Mouse (Mus musculus) MEL (cell line): ENCODE measurements at regions not wholly inside any gene's neighbourhood (a gene's known extent, or its start where the extent isn't known, plus 50 kb on each side); places are given as distances from the start of the nearest gene placed in this dataset.

Experiments used
- DNase-seq: peaks from one replicate; pipeline ENCODE4 v3.0.0; 2011; ENCODE audit warnings: low read depth, low spot score
- H3K27ac ChIP-seq: 2 replicates; pipeline ENCODE4 v1.5.1; 2012; ENCODE audit warnings: low read depth, mild to moderate bottlenecking, control low read depth, low read length, moderate library complexity; ENCODE audit not compliant: control insufficient read depth
- H3K27me3 ChIP-seq, 2 experiments: fragments of 150-350 bp in 1 of 2; sonication (generic) in 1 of 2; 2 replicates each; pipeline ENCODE4 v1.6.1; 2012; ENCODE audit warnings: low read length in 2 of 2, mild to moderate bottlenecking in 2 of 2, improper control_type of control experiment in 1 of 2, moderate library complexity in 1 of 2; ENCODE audit not compliant: insufficient read depth in 2 of 2, control insufficient read depth in 1 of 2
- H3K36me3 ChIP-seq, 2 experiments: 2 replicates each; pipeline ENCODE4 v1.6.1; 2012 to 2014; ENCODE audit warnings: low read length in 2 of 2, improper control_type of control experiment in 1 of 2, inconsistent platforms in 1 of 2, mild to moderate bottlenecking in 1 of 2; ENCODE audit not compliant: insufficient read depth in 2 of 2, control insufficient read depth in 1 of 2
- H3K4me1 ChIP-seq, 2 experiments: fragments of 150-350 bp in 1 of 2; sonication (generic) in 1 of 2; 2 replicates each; pipeline ENCODE4 v1.6.1; 2012; ENCODE audit warnings: low read length in 2 of 2, improper control_type of control experiment in 1 of 2, mild to moderate bottlenecking in 1 of 2; ENCODE audit not compliant: insufficient read depth in 2 of 2, control insufficient read depth in 1 of 2
- H3K4me3 ChIP-seq, 2 experiments: fragments of 150-350 bp in 1 of 2; sonication (generic) in 1 of 2; 2 replicates each; pipeline ENCODE4 v1.5.1; 2012; ENCODE audit warnings: low read depth in 2 of 2, low read length in 2 of 2, mild to moderate bottlenecking in 2 of 2, moderate library complexity in 2 of 2, control low read depth in 1 of 2, improper control_type of control experiment in 1 of 2; ENCODE audit not compliant: control insufficient read depth in 1 of 2, insufficient read depth in 1 of 2
- H3K79me2 ChIP-seq: 2 replicates; pipeline ENCODE4 v1.6.1; 2012; ENCODE audit warnings: mild to moderate bottlenecking, low read length, moderate library complexity; ENCODE audit not compliant: control insufficient read depth, poor library complexity, insufficient read depth
- H3K9ac ChIP-seq: 2 replicates; pipeline ENCODE4 v1.6.1; 2012; ENCODE audit warnings: low read depth, mild to moderate bottlenecking, control low read depth, low read length, moderate library complexity; ENCODE audit not compliant: control insufficient read depth, poor library complexity, severe bottlenecking
- H3K9me3 ChIP-seq: fragments of 150-350 bp; sonication (generic); replicated peaks from 2 replicates; pipeline ENCODE4 v1.6.1; 2012; ENCODE audit warnings: mild to moderate bottlenecking, low read length, improper control_type of control experiment, moderate library complexity; ENCODE audit not compliant: insufficient read depth
- BHLHE40 ChIP-seq: IDR thresholded peaks from 2 replicates; pipeline ENCODE4 v1.6.1; 2012; ENCODE audit warnings: low read depth, mild to moderate bottlenecking, inconsistent platforms, low read length, improper control_type of control experiment, borderline replicate concordance
- CTCF ChIP-seq, 3 experiments: IDR thresholded peaks in 2 of 3; conservative IDR thresholded peaks in 1 of 3; 2 replicates each; pipeline ENCODE4 v1.5.1; 2011 to 2012; ENCODE audit warnings: low read length in 3 of 3, low read depth in 2 of 3, mild to moderate bottlenecking in 2 of 3, improper control_type of control experiment in 1 of 3, inconsistent platforms in 1 of 3, mixed read lengths in 1 of 3, moderate library complexity in 1 of 3; ENCODE audit not compliant: control insufficient read depth in 1 of 3, insufficient read depth in 1 of 3, poor library complexity in 1 of 3, severe bottlenecking in 1 of 3
- E2F4 ChIP-seq: IDR thresholded peaks from 2 replicates; pipeline ENCODE4 v1.6.1; 2011; ENCODE audit warnings: low read depth, low read length, improper control_type of control experiment, borderline replicate concordance
- ELF1 ChIP-seq: IDR thresholded peaks from 2 replicates; pipeline ENCODE4 v1.6.1; 2014; ENCODE audit warnings: low read depth, mild to moderate bottlenecking, inconsistent platforms, low read length, improper control_type of control experiment, moderate library complexity
- EP300 ChIP-seq, 2 experiments: IDR thresholded peaks; 2 replicates each; pipeline ENCODE4 v1.6.1; 2011; ENCODE audit warnings: improper control_type of control experiment in 2 of 2, low read length in 2 of 2, low read depth in 1 of 2, mild to moderate bottlenecking in 1 of 2
- ETS1 ChIP-seq: IDR thresholded peaks from 2 replicates; pipeline ENCODE4 v1.6.1; 2012; ENCODE audit warnings: low read depth, mild to moderate bottlenecking, inconsistent platforms, low read length, improper control_type of control experiment, moderate library complexity
- GATA1 ChIP-seq: IDR thresholded peaks from 2 replicates; pipeline ENCODE4 v1.6.1; 2011; ENCODE audit warnings: low read depth, low read length, improper control_type of control experiment
- HCFC1 ChIP-seq: IDR thresholded peaks from 2 replicates; pipeline ENCODE4 v1.6.1; 2012; ENCODE audit warnings: low read depth, mild to moderate bottlenecking, inconsistent platforms, low read length, improper control_type of control experiment, moderate library complexity
- KAT2A ChIP-seq: conservative IDR thresholded peaks from 2 replicates; pipeline ENCODE4 v1.6.1; 2012; ENCODE audit warnings: low read depth, low read length, improper control_type of control experiment, inconsistent platforms
- MEF2A ChIP-seq: IDR thresholded peaks from 2 replicates; pipeline ENCODE4 v1.6.1; 2014; ENCODE audit warnings: low read depth, mild to moderate bottlenecking, inconsistent platforms, low read length, improper control_type of control experiment; ENCODE audit not compliant: poor library complexity, insufficient replicate concordance, severe bottlenecking; ENCODE audit errors: extremely low read depth
- MXI1 ChIP-seq: IDR thresholded peaks from 2 replicates; pipeline ENCODE4 v1.6.1; 2011; ENCODE audit warnings: mild to moderate bottlenecking, low read depth, low read length, improper control_type of control experiment
- MYB ChIP-seq: IDR thresholded peaks from 2 replicates; pipeline ENCODE4 v1.6.1; 2011; ENCODE audit warnings: mild to moderate bottlenecking, low read depth, low read length, improper control_type of control experiment
- NRF1 ChIP-seq: IDR thresholded peaks from 2 replicates; pipeline ENCODE4 v1.6.1; 2014; ENCODE audit warnings: low read depth, mild to moderate bottlenecking, inconsistent platforms, low read length, improper control_type of control experiment, moderate library complexity; ENCODE audit not compliant: poor library complexity, insufficient read depth, severe bottlenecking
- POLR2A ChIP-seq, 2 experiments: IDR thresholded peaks; 2 replicates each; pipeline ENCODE4 v1.6.1; 2011 to 2012; ENCODE audit warnings: low read length in 2 of 2, mild to moderate bottlenecking in 2 of 2, control low read depth in 1 of 2, improper control_type of control experiment in 1 of 2, low read depth in 1 of 2, moderate library complexity in 1 of 2; ENCODE audit not compliant: control insufficient read depth in 1 of 2, insufficient read depth in 1 of 2, poor library complexity in 1 of 2
- POLR2AphosphoS5 ChIP-seq: IDR thresholded peaks from 2 replicates; pipeline ENCODE4 v1.6.1; 2012; ENCODE audit warnings: low read depth, borderline replicate concordance, mild to moderate bottlenecking, inconsistent platforms, low read length, moderate library complexity, mixed read lengths
- RAD21 ChIP-seq: IDR thresholded peaks from 2 replicates; pipeline ENCODE4 v1.6.1; 2011; ENCODE audit warnings: mild to moderate bottlenecking, low read depth, low read length, improper control_type of control experiment
- RCOR1 ChIP-seq: IDR thresholded peaks from 2 replicates; pipeline ENCODE4 v1.6.1; 2012; ENCODE audit warnings: low read depth, mild to moderate bottlenecking, inconsistent platforms, low read length, improper control_type of control experiment
- SIN3A ChIP-seq: IDR thresholded peaks from 2 replicates; pipeline ENCODE4 v1.6.1; 2012; ENCODE audit warnings: low read length, improper control_type of control experiment, inconsistent platforms
- SMC3 ChIP-seq: IDR thresholded peaks from 2 replicates; pipeline ENCODE4 v1.6.1; 2011; ENCODE audit warnings: low read depth, low read length, improper control_type of control experiment
- TAL1 ChIP-seq: IDR thresholded peaks from 2 replicates; pipeline ENCODE4 v1.6.1; 2012; ENCODE audit warnings: mild to moderate bottlenecking, inconsistent platforms, low read length, moderate library complexity, mixed read lengths
- TCF12 ChIP-seq: IDR thresholded peaks from 2 replicates; pipeline ENCODE4 v1.6.1; 2014; ENCODE audit warnings: low read depth, mild to moderate bottlenecking, inconsistent platforms, low read length, improper control_type of control experiment, moderate library complexity
- ZC3H11A ChIP-seq: IDR thresholded peaks from 2 replicates; pipeline ENCODE4 v1.6.1; 2012; ENCODE audit warnings: low read depth, mild to moderate bottlenecking, inconsistent platforms, low read length, improper control_type of control experiment
- ZKSCAN1 ChIP-seq: IDR thresholded peaks from 2 replicates; pipeline ENCODE4 v1.6.1; 2012; ENCODE audit warnings: low read depth, mild to moderate bottlenecking, inconsistent platforms, low read length, improper control_type of control experiment, moderate library complexity
- ZNF384 ChIP-seq: IDR thresholded peaks from 2 replicates; pipeline ENCODE4 v1.6.1; 2012; ENCODE audit warnings: low read depth, mild to moderate bottlenecking, inconsistent platforms, low read length, improper control_type of control experiment

DNA sequence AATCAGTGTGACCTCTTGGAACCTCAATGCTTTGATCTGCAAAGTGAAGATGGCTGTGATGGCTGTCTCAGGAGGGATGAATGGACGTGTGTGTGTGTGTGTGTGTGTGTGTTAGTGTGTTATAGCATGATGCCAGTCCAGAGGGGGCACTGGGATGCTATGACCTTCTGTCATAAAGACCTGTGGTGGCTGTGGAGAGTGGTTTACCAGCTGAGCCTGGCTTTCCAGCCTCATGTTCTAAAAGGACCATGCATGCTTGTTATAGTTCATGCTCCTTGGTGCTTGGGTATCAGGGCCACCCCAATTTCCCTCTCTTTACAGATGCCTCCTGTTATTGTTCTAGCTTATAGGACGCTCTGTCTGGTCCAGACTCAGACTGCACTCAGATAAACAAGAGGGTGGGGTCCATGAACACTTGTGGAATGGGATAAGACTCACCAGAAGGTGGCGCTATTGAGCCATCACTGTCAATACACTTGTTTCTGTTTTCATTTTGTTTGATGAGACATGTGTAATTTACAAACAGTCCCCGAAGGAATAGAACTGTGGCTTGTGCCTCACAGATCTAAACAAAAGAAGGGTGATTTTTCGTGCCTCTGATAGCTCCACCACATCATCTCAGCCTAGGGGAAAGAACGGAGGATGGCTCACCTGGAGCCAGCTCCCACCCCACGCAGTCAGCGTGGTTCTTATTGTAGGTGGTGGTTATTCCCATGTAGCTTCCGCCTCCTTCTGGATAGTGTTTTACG is 140.9 kb downstream of the Nucb2 start:
- no peaks in the 10 kb centered on the region for H3K27me3 ChIP-seq
- no peaks in the 10 kb centered on the region for H3K9me3 ChIP-seq
- DNase-seq = peak; percentile 68
- no peak overlapping the region for H3K4me3 ChIP-seq
- H3K4me1 ChIP-seq = no peaks in the 10 kb centered on the region
- H3K27ac ChIP-seq = no peak overlapping the region
- TF ChIP-seq MEF2A (no peak), SIN3A (peak; percentile 20; the same call in 1 of the 2 replicates), HCFC1 (no peak), ZC3H11A (peak; percentile 51), E2F4 (no peak), SMC3 (peak; percentile 76), TCF12 (no peak), RAD21 (peak; percentile 80), CTCF (IDR thresholded peaks at IDR 0.05 in 2 of 3, conservative IDR thresholded peaks at IDR 0.05 in 1 of 3; ENCODE audit: control insufficient read depth in 1 of 3, insufficient read depth in 1 of 3, low read depth in 2 of 3, low read length in 3 of 3, poor library complexity in 1 of 3, severe bottlenecking in 1 of 3) (peak; percentile 59 to 86 (median 80))
- no peaks in the 10 kb centered on the region for H3K36me3 ChIP-seq
- H3K9ac ChIP-seq = no peak overlapping the region
- no peaks in the 10 kb centered on the region for H3K79me2 ChIP-seq

DNA sequence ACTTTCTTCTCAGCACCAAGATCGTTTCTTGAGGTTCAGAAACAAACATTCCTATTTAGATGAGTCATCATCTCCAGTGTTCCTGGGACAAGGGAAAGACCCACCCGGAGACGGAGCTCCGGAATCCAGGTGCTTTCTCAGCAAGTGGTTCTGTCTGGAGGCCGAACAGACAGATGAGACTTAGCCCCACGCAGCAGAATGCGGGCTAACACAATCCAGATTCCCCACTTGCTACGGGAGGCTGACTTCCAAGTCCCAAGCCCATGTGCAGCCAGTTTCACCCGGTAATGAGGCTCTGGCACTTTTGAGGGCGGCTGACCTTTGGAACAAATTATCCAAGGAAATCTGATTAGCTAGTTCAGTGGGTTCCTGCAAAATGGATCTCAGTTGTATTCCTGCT is 150.3 kb downstream of the Nucb2 start:
- no peaks in the 10 kb centered on the region for H3K9me3 ChIP-seq
- H3K4me3 ChIP-seq = no peak overlapping the region
- no peaks in the 10 kb centered on the region for H3K27me3 ChIP-seq
- no peaks in the 10 kb centered on the region for H3K4me1 ChIP-seq
- H3K79me2 ChIP-seq = no peaks in the 10 kb centered on the region
- DNase-seq = no peak
- TF ChIP-seq ELF1 (no peak), EP300 (IDR thresholded peaks at IDR 0.05; ENCODE audit: low read depth in 1 of 2, low read length in 2 of 2) (no peak), MYB (no peak), ZKSCAN1 (no peak), ETS1 (no peak), POLR2A (IDR thresholded peaks at IDR 0.05; ENCODE audit: control insufficient read depth in 1 of 2, insufficient read depth in 1 of 2, low read depth in 1 of 2, low read length in 2 of 2, poor library complexity in 1 of 2) (no peak), RCOR1 (no peak), TAL1 (no peak), ZNF384 (no peak), NRF1 (no peak), BHLHE40 (no peak), HCFC1 (no peak), MXI1 (no peak), KAT2A (no peak), POLR2AphosphoS5 (no peak), GATA1 (no peak)
- H3K9ac ChIP-seq = no peak overlapping the region
- H3K27ac ChIP-seq = no peak overlapping the region
- no peaks in the 10 kb centered on the region for H3K36me3 ChIP-seq
